Mouse (Mus musculus): ENCODE measurements around the gene Mtss1l.

DNA sequence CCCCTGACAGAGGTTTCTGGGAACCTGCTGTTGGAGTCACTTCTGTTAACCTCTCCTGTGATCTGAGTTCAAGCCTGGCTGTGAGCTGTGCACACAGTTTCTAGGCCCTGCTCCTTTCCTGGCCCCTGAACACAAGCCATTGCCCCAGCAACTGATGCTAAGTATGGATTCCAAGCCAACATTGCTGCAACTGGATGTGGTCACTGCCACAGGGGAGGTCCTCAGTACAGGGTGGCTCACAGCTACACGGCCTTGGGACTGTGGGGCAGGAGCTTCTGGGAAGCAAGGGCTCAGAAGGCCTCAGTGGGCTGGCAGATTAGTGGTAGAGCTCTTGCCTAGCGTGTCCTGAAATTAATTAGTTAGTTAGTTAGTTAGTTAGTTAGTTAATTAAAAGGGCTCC lies 20.7 kb upstream of the Mtss1l start:
- TF ChIP-seq POLR2A (IDR thresholded peaks at IDR 0.05; ENCODE audit: low read depth, low read length) (no peak), CTCF (conservative IDR thresholded peaks at IDR 0.05; ENCODE audit: insufficient read depth, insufficient read length, low read depth, low read length) (no peak)

Measured in kidney, adult 2 months (tissue).